9 mouse cellular contexts compared by ENCODE assay signal in genomic region chr2:93032049-93032448, GRCm38 (mm10). TPM values are rescaled to one million over a fixed set of nuclear protein-coding genes. Genes with fewer than 3 reads are reported as not detected.
DNase-seq lines count a peak whose midpoint lies in the region; ATAC-seq and TF ChIP-seq lines count a peak whose summit lies in the region.
"Had no signal": no experiment of that assay in that cellular context is flagged by ENCODE, and none has a peak within 500 bp of the region (broad histone marks: within the 10 kb centered on the region; RNA-seq: fewer than 3 reads in every experiment).

No protein-coding gene starts in this region.

- no peak overlapping the region for H3K4me3 ChIP-seq in lung, embryonic 15.5 days
- no peak overlapping the region for H3K4me3 ChIP-seq in embryonic facial prominence, embryonic 15.5 days (replicated peaks)
- no peak overlapping the region for H3K4me3 ChIP-seq in kidney, embryonic 16.5 days (ENCODE audit: low read length)
- H3K4me3 ChIP-seq in thymus, adult 2 months (ENCODE audit: control insufficient read depth, insufficient read depth, low read length): no peak overlapping the region
- no peak overlapping the region for H3K4me3 ChIP-seq in neural tube, embryonic 15.5 days (replicated peaks)
- H3K4me3 ChIP-seq: left cerebral cortex, adult 2 months; midbrain, embryonic 15.5 days had no signal

- no peaks in the 10 kb centered on the region for H3K36me3 ChIP-seq in lung, embryonic 15.5 days
- H3K36me3 ChIP-seq in embryonic facial prominence, embryonic 15.5 days: no peaks in the 10 kb centered on the region
- no peaks in the 10 kb centered on the region for H3K36me3 ChIP-seq in kidney, embryonic 16.5 days (ENCODE audit: insufficient read depth, low read length)
- H3K36me3 ChIP-seq in thymus, adult 2 months (ENCODE audit: control insufficient read depth, insufficient read depth, low read length): no peaks in the 10 kb centered on the region
- no peaks in the 10 kb centered on the region for H3K36me3 ChIP-seq in neural tube, embryonic 15.5 days
- H3K36me3 ChIP-seq: midbrain, embryonic 15.5 days had no signal

- peak overlapping the region; percentile 58; the same call in 1 of the 2 replicates for H3K27ac ChIP-seq in lung, embryonic 15.5 days
- H3K27ac ChIP-seq in embryonic facial prominence, embryonic 15.5 days (replicated peaks): 0 out of 2 replicates have a peak overlapping the region, but pooled peaks have one; percentile 12
- H3K27ac ChIP-seq in kidney, embryonic 16.5 days (ENCODE audit: low read length): peak overlapping the region; percentile 65
- no peak overlapping the region for H3K27ac ChIP-seq in thymus, adult 2 months (ENCODE audit: control insufficient read depth, insufficient read depth, low read length)
- no peak overlapping the region; the same call in 1 of the 2 replicates for H3K27ac ChIP-seq in neural tube, embryonic 15.5 days (replicated peaks)
- H3K27ac ChIP-seq: left cerebral cortex, adult 2 months; midbrain, embryonic 15.5 days had no signal

- no peak overlapping the region for H3K9ac ChIP-seq in lung, embryonic 15.5 days
- H3K9ac ChIP-seq in embryonic facial prominence, embryonic 15.5 days: no peak overlapping the region
- H3K9ac ChIP-seq in kidney, embryonic 16.5 days (replicated peaks; ENCODE audit: low read length): no peak overlapping the region
- H3K9ac ChIP-seq in neural tube, embryonic 15.5 days (replicated peaks): no peak overlapping the region
- H3K9ac ChIP-seq: midbrain, embryonic 15.5 days had no signal

- DNase-seq in lung, postnatal 36 days: no peak
- DNase-seq in brain, adult 2 months (ENCODE audit: low read depth, low spot score): peak; percentile 72
- no peak for DNase-seq in thymus, adult 2 months

- H3K4me2 ChIP-seq in lung, embryonic 15.5 days: no peak overlapping the region
- no peak overlapping the region for H3K4me2 ChIP-seq in embryonic facial prominence, embryonic 15.5 days (replicated peaks)
- H3K4me2 ChIP-seq in kidney, embryonic 16.5 days (replicated peaks; ENCODE audit: low read depth, low read length): no peak overlapping the region
- H3K4me2 ChIP-seq in neural tube, embryonic 15.5 days: no peak overlapping the region
- H3K4me2 ChIP-seq: midbrain, embryonic 15.5 days had no signal

- WGBS in lung, embryonic 15.5 days: 63% methylated on average over 8 of the region's 8 CpGs
- 76% methylated on average over 8 of the region's 8 CpGs for WGBS in embryonic facial prominence, embryonic 15.5 days
- WGBS in kidney, embryonic 16.5 days: 58% methylated on average over 8 of the region's 8 CpGs
- 94% methylated on average over 8 of the region's 8 CpGs for WGBS in thymus, adult 2 months
- 34% methylated on average over 8 of the region's 8 CpGs for WGBS in neural tube, embryonic 15.5 days

- no peak for ATAC-seq in lung, embryonic 15.5 days (ENCODE audit: borderline replicate concordance, extremely low read depth, low FRiP score, low TSS enrichment)
- no peak for ATAC-seq in embryonic facial prominence, embryonic 15.5 days (ENCODE audit: insufficient number of reproducible peaks, low FRiP score, low TSS enrichment, low read depth)
- ATAC-seq in kidney, embryonic 16.5 days (ENCODE audit: low FRiP score, low TSS enrichment): no peak
- ATAC-seq in neural tube, embryonic 15.5 days (ENCODE audit: low FRiP score): no peak
- ATAC-seq: midbrain, embryonic 15.5 days had no signal

- no peaks in the 10 kb centered on the region for H3K27me3 ChIP-seq in lung, embryonic 15.5 days
- no peaks in the 10 kb centered on the region for H3K27me3 ChIP-seq in embryonic facial prominence, embryonic 15.5 days
- no peaks in the 10 kb centered on the region for H3K27me3 ChIP-seq in kidney, embryonic 16.5 days (ENCODE audit: insufficient read depth, low read length)
- no peaks in the 10 kb centered on the region for H3K27me3 ChIP-seq in thymus, adult 2 months (ENCODE audit: control insufficient read depth, insufficient read depth, low read length)
- no peaks in the 10 kb centered on the region for H3K27me3 ChIP-seq in neural tube, embryonic 15.5 days (replicated peaks)
- H3K27me3 ChIP-seq: midbrain, embryonic 15.5 days had no signal

- no peak for TF ChIP-seq POLR2A in thymus, adult 2 months (IDR thresholded peaks at IDR 0.05; ENCODE audit: control insufficient read depth, extremely low read depth, insufficient read depth, low read length, poor library complexity)

- H3K4me1 ChIP-seq in lung, embryonic 15.5 days: peaks cover 75% of the 10 kb centered on the region
- peaks cover 90% of the 10 kb centered on the region for H3K4me1 ChIP-seq in embryonic facial prominence, embryonic 15.5 days
- H3K4me1 ChIP-seq in kidney, embryonic 16.5 days (ENCODE audit: insufficient read depth, low read length): peaks cover 66% of the 10 kb centered on the region
- peaks cover 31% of the 10 kb centered on the region for H3K4me1 ChIP-seq in thymus, adult 2 months (replicated peaks; ENCODE audit: control insufficient read depth, insufficient read depth, low read length)
- H3K4me1 ChIP-seq in neural tube, embryonic 15.5 days: peaks cover 52% of the 10 kb centered on the region

- H3K9me3 ChIP-seq in lung, embryonic 15.5 days: no peaks in the 10 kb centered on the region
- H3K9me3 ChIP-seq in embryonic facial prominence, embryonic 15.5 days (replicated peaks): no peaks in the 10 kb centered on the region
- H3K9me3 ChIP-seq in kidney, embryonic 16.5 days (ENCODE audit: low read length): no peaks in the 10 kb centered on the region
- H3K9me3 ChIP-seq in neural tube, embryonic 15.5 days (replicated peaks): no peaks in the 10 kb centered on the region
- H3K9me3 ChIP-seq: midbrain, embryonic 15.5 days had no signal

- TF ChIP-seq CTCF in thymus, adult 2 months (IDR thresholded peaks at IDR 0.05; ENCODE audit: borderline replicate concordance, control insufficient read depth, extremely low read depth, insufficient read depth, low read length, poor library complexity): no peak

RNA-seq across cellular contexts. Expression of gene Prdm11, which starts 13.9 kb away (rescaled TPM):
- 6.5 and 7.2 TPM in 2 replicates for polyA plus RNA-seq in lung, embryonic 15.5 days (2015; fragmentation: Nextera tagmentation; extraction: Ambion mirVana)
- 12.0 and 12.1 TPM in 2 replicates for polyA plus RNA-seq in embryonic facial prominence, embryonic 15.5 days (2015; fragmentation: Nextera tagmentation; extraction: Ambion mirVana)
- polyA plus RNA-seq in kidney, embryonic 16.5 days (2015; fragmentation: Nextera tagmentation; extraction: Ambion mirVana): 5.5 and 6.2 TPM in 2 replicates
- polyA plus RNA-seq in thymus, adult 2 months (2012; rRNA removed): 17.1 and 17.9 TPM in 2 replicates
- 3.2 and 3.9 TPM in 2 replicates for polyA plus RNA-seq in neural tube, embryonic 15.5 days (2015; fragmentation: Nextera tagmentation; extraction: Ambion mirVana)

Comparison
In these comparisons a context has a peak if more than half of its experiments do, and no peak if none do; other contexts are left out.
1. H3K27ac ChIP-seq: peak in lung, embryonic 15.5 days (single experiment), embryonic facial prominence, embryonic 15.5 days (single experiment) and kidney, embryonic 16.5 days (single experiment); none in thymus, adult 2 months (single experiment) and neural tube, embryonic 15.5 days (single experiment).